Mouse (Mus musculus): ENCODE results near the gene Ano4. TPM values are rescaled to one million over a fixed set of nuclear protein-coding genes. Genes with fewer than 3 reads are reported as not detected.

Ano4 gene
- total and polyA plus RNA-seq, 3 experiments: not detected

- Histone ChIP-seq H3K4me3 (replicated peaks in 1 of 3; ENCODE audit: low read depth in 2 of 3, low read length in 2 of 3, poor library complexity in 1 of 3) (no peak overlapping the region), H3K9me3 (replicated peaks; ENCODE audit: low read length) (no peaks in the 10 kb centered on the region), H3K27ac (ENCODE audit: insufficient read depth, low read depth) (no peak overlapping the region), H3K4me2 (ENCODE audit: insufficient read depth, low read depth, poor library complexity, severe bottlenecking) (no peak overlapping the region), H3K9ac (ENCODE audit: insufficient read depth, low read depth) (no peak overlapping the region), H3K27me3 (replicated peaks) (no peaks in the 10 kb centered on the region), H3K36me3 (replicated peaks in 1 of 2; ENCODE audit: control insufficient read depth in 1 of 2, insufficient read depth in 1 of 2, low read length in 1 of 2) (no peaks in the 10 kb centered on the region), H3K79me2 (replicated peaks; ENCODE audit: control insufficient read depth, extremely low read depth, insufficient read depth, poor library complexity, severe bottlenecking) (no peaks in the 10 kb centered on the region), H3K4me1 (ENCODE audit: control insufficient read depth in 1 of 2, insufficient read depth in 2 of 2) (peaks cover 2 to 4% of the 10 kb centered on the region in 2 experiments; a peak in 1 of 4 replicates)
- in situ Hi-C loops (cut with MboI; ENCODE audit: low pct_ligation_motif_present, low pct_unique_long_range_greater_than_20kb, low sequenced_read_pairs) (loop anchor here (25.0 kb wide), 1 partner anchor 294 kb away; no protein-coding TSS in a partner anchor), dilution Hi-C loops (cut with MboI; ENCODE audit: extremely low pct_ligation_motif_present, extremely low pct_unique_long_range_greater_than_20kb, low sequenced_read_pairs) (no loop called here)
- TF ChIP-seq NRF1 (IDR thresholded peaks at IDR 0.05; ENCODE audit: low read depth, low read length) (no peak), MAZ (IDR thresholded peaks at IDR 0.05; ENCODE audit: low read depth, low read length) (no peak), PAX5 (IDR thresholded peaks at IDR 0.05; ENCODE audit: low read length) (no peak), MXI1 (IDR thresholded peaks at IDR 0.05; ENCODE audit: low read depth, low read length) (no peak), SMC3 (IDR thresholded peaks at IDR 0.05; ENCODE audit: low read depth, low read length) (no peak), NELFE (IDR thresholded peaks at IDR 0.05; ENCODE audit: low read depth, low read length) (no peak), ELF1 (IDR thresholded peaks at IDR 0.05; ENCODE audit: low read depth, low read length) (no peak), MAX (IDR thresholded peaks at IDR 0.05; ENCODE audit: low read length) (no peak)
- DNase-seq (ENCODE audit: extremely low read depth): no peak
These were observed 846 bp downstream of the Ano4 start for GRCm38 (mm10) chr10:89343716-89344115.

- Histone ChIP-seq H3K9ac (ENCODE audit: insufficient read depth, low read depth) (no peak overlapping the region), H3K4me1 (ENCODE audit: control insufficient read depth in 1 of 2, insufficient read depth in 2 of 2) (peaks cover 2 to 3% of the 10 kb centered on the region in 2 experiments; a peak in 1 of 4 replicates), H3K36me3 (replicated peaks in 1 of 2; ENCODE audit: control insufficient read depth in 1 of 2, insufficient read depth in 1 of 2, low read length in 1 of 2) (no peaks in the 10 kb centered on the region), H3K27ac (ENCODE audit: insufficient read depth, low read depth) (no peak overlapping the region), H3K79me2 (replicated peaks; ENCODE audit: control insufficient read depth, extremely low read depth, insufficient read depth, poor library complexity, severe bottlenecking) (no peaks in the 10 kb centered on the region), H3K9me3 (replicated peaks; ENCODE audit: low read length) (no peaks in the 10 kb centered on the region), H3K4me2 (ENCODE audit: insufficient read depth, low read depth, poor library complexity, severe bottlenecking) (no peak overlapping the region), H3K27me3 (replicated peaks) (no peaks in the 10 kb centered on the region), H3K4me3 (replicated peaks in 1 of 3; ENCODE audit: low read depth in 2 of 3, low read length in 2 of 3, poor library complexity in 1 of 3) (no peak overlapping the region)
- in situ Hi-C loops (cut with MboI; ENCODE audit: low pct_ligation_motif_present, low pct_unique_long_range_greater_than_20kb, low sequenced_read_pairs) (loop anchor here (25.0 kb wide), 1 partner anchor 307 kb away; no protein-coding TSS in a partner anchor), dilution Hi-C loops (cut with MboI; ENCODE audit: extremely low pct_ligation_motif_present, extremely low pct_unique_long_range_greater_than_20kb, low sequenced_read_pairs) (no loop called here)
- no peak for DNase-seq (ENCODE audit: extremely low read depth)
- no peak for TF ChIP-seq MXI1 (IDR thresholded peaks at IDR 0.05; ENCODE audit: low read depth, low read length)
- no peak for TF ChIP-seq SMC3 (IDR thresholded peaks at IDR 0.05; ENCODE audit: low read depth, low read length)
- no peak for TF ChIP-seq JUN (IDR thresholded peaks at IDR 0.05; ENCODE audit: insufficient read depth, low read depth, low read length)
- no peak for TF ChIP-seq JUND (conservative IDR thresholded peaks at IDR 0.05; ENCODE audit: low read depth, low read length)
- no peak for TF ChIP-seq POLR2A (IDR thresholded peaks at IDR 0.05; ENCODE audit: low read depth, low read length)
These were observed 14.3 kb downstream of the Ano4 start for GRCm38 (mm10) chr10:89330261-89330660.

- H3K4me2 ChIP-seq (ENCODE audit: insufficient read depth, low read depth, poor library complexity, severe bottlenecking): no peak overlapping the region
- dilution Hi-C loops (cut with MboI; ENCODE audit: extremely low pct_ligation_motif_present, extremely low pct_unique_long_range_greater_than_20kb, low sequenced_read_pairs): no loop called here
- H3K27ac ChIP-seq (ENCODE audit: insufficient read depth, low read depth): no peak overlapping the region
- no peak overlapping the region for H3K4me3 ChIP-seq (replicated peaks in 1 of 3; ENCODE audit: low read depth in 2 of 3, low read length in 2 of 3, poor library complexity in 1 of 3)
- in situ Hi-C loops (cut with MboI; ENCODE audit: low pct_ligation_motif_present, low pct_unique_long_range_greater_than_20kb, low sequenced_read_pairs): loop anchor here (25.0 kb wide), 1 partner anchor 307 kb away; no protein-coding TSS in a partner anchor
- H3K79me2 ChIP-seq (replicated peaks; ENCODE audit: control insufficient read depth, extremely low read depth, insufficient read depth, poor library complexity, severe bottlenecking): no peaks in the 10 kb centered on the region
- DNase-seq (ENCODE audit: extremely low read depth): no peak
- TF ChIP-seq E2F4 (IDR thresholded peaks at IDR 0.05; ENCODE audit: insufficient replicate concordance, low read depth, low read length) (no peak), MAZ (IDR thresholded peaks at IDR 0.05; ENCODE audit: low read depth, low read length) (no peak), HCFC1 (IDR thresholded peaks at IDR 0.05; ENCODE audit: low read depth, low read length) (no peak), SIN3A (IDR thresholded peaks at IDR 0.05; ENCODE audit: low read length) (no peak), ZNF384 (IDR thresholded peaks at IDR 0.05; ENCODE audit: low read depth, low read length) (no peak), CHD2 (IDR thresholded peaks at IDR 0.05; ENCODE audit: low read length) (no peak), JUN (IDR thresholded peaks at IDR 0.05; ENCODE audit: insufficient read depth, low read depth, low read length) (no peak), ZC3H11A (IDR thresholded peaks at IDR 0.05; ENCODE audit: low read depth, low read length) (no peak), CHD1 (IDR thresholded peaks at IDR 0.05; ENCODE audit: low read depth, low read length) (no peak), MAX (IDR thresholded peaks at IDR 0.05; ENCODE audit: low read length) (no peak)
- peaks cover 2 to 3% of the 10 kb centered on the region in 2 experiments; a peak in 1 of 4 replicates for H3K4me1 ChIP-seq (ENCODE audit: control insufficient read depth in 1 of 2, insufficient read depth in 2 of 2)
- no peak overlapping the region for H3K9ac ChIP-seq (ENCODE audit: insufficient read depth, low read depth)
- no peaks in the 10 kb centered on the region for H3K36me3 ChIP-seq (replicated peaks in 1 of 2; ENCODE audit: control insufficient read depth in 1 of 2, insufficient read depth in 1 of 2, low read length in 1 of 2)
- H3K27me3 ChIP-seq (replicated peaks): no peaks in the 10 kb centered on the region
- no peaks in the 10 kb centered on the region for H3K9me3 ChIP-seq (replicated peaks; ENCODE audit: low read length)
These were observed 14.8 kb downstream of the Ano4 start for GRCm38 (mm10) chr10:89329806-89330205.

Data from CH12.LX (cell line).